10 mouse cellular contexts compared by ENCODE assay signal in genomic region chr12:118847861-118848495, GRCm38 (mm10). TPM values are rescaled to one million over a fixed set of nuclear protein-coding genes. Genes with fewer than 3 reads are reported as not detected.
A peak's percentile ranks its signal among the peaks of the same experiment; 100 is the strongest.
DNase-seq lines count a peak whose midpoint lies in the region; ATAC-seq and TF ChIP-seq lines count a peak whose summit lies in the region.
"Had no signal": no experiment of that assay in that cellular context is flagged by ENCODE, and none has a peak within 500 bp of the region (broad histone marks: within the 10 kb centered on the region; RNA-seq: fewer than 3 reads in every experiment).

No protein-coding gene starts in this region.

- peak overlapping the region; percentile 55 for H3K4me3 ChIP-seq in heart, embryonic 11.5 days (ENCODE audit: low read depth, low read length)
- H3K4me3 ChIP-seq in ES-E14 (ENCODE audit: insufficient read depth in 1 of 2, low read depth in 1 of 2, low read length in 2 of 2, poor library complexity in 1 of 2, severe bottlenecking in 1 of 2), result peak overlapping the region; percentile 53 to 78
- peak overlapping the region; percentile 45 for H3K4me3 ChIP-seq in hindbrain, embryonic 12.5 days
- H3K4me3 ChIP-seq in midbrain, embryonic 12.5 days, result peak overlapping the region; percentile 51

- peaks cover 79% of the 10 kb centered on the region for H3K27me3 ChIP-seq in heart, embryonic 11.5 days (ENCODE audit: control insufficient read depth, insufficient read depth, low read length)
- peaks cover 66% of the 10 kb centered on the region for H3K27me3 ChIP-seq in hindbrain, embryonic 12.5 days
- peaks cover 72% of the 10 kb centered on the region for H3K27me3 ChIP-seq in midbrain, embryonic 12.5 days

- DNase-seq in heart, adult 11 months, result no peak
- DNase-seq in ES-E14 (ENCODE audit: low read depth, low spot score), result no peak
- DNase-seq in urinary bladder, postnatal 4 days (ENCODE audit: low spot score in 2 of 2), result no peak
- DNase-seq in urinary bladder, postnatal 14 days (ENCODE audit: low spot score), result no peak
- DNase-seq in urinary bladder, adult 18-20 months (ENCODE audit: low spot score in 2 of 2), result no peak

- no peaks in the 10 kb centered on the region for H3K36me3 ChIP-seq in heart, embryonic 11.5 days (ENCODE audit: control insufficient read depth, insufficient read depth, low read length)
- no peaks in the 10 kb centered on the region for H3K36me3 ChIP-seq in ES-E14 (ENCODE audit: control insufficient read depth, insufficient read depth, low read length, poor library complexity, severe bottlenecking)
- no peaks in the 10 kb centered on the region for H3K36me3 ChIP-seq in hindbrain, embryonic 12.5 days
- H3K36me3 ChIP-seq in midbrain, embryonic 12.5 days, result no peaks in the 10 kb centered on the region
- H3K36me3 ChIP-seq: G1E had no signal

- no peak overlapping the region for H3K27ac ChIP-seq in heart, embryonic 11.5 days (ENCODE audit: low read depth, low read length)
- no peak overlapping the region for H3K27ac ChIP-seq in ES-E14 (ENCODE audit: insufficient read depth, low read depth, low read length, poor library complexity, severe bottlenecking)
- peak overlapping the region; percentile 60 for H3K27ac ChIP-seq in hindbrain, embryonic 12.5 days
- peak overlapping the region; percentile 61 for H3K27ac ChIP-seq in midbrain, embryonic 12.5 days (replicated peaks)

- 1% methylated on average over 20 of the region's 23 CpGs for WGBS in heart, embryonic 11.5 days (ENCODE audit: insufficient replicate concordance)
- under 1% methylated on average over 21 of the region's 23 CpGs for WGBS in hindbrain, embryonic 12.5 days
- WGBS in midbrain, embryonic 12.5 days, result 1% methylated on average over 22 of the region's 23 CpGs

- H3K9me3 ChIP-seq in heart, embryonic 11.5 days (replicated peaks; ENCODE audit: control insufficient read depth, low read length), result no peaks in the 10 kb centered on the region
- H3K9me3 ChIP-seq in ES-E14 (ENCODE audit: control insufficient read depth, insufficient read depth, low read depth, low read length), result no peaks in the 10 kb centered on the region
- H3K9me3 ChIP-seq in hindbrain, embryonic 12.5 days (replicated peaks), result no peaks in the 10 kb centered on the region
- no peaks in the 10 kb centered on the region for H3K9me3 ChIP-seq in midbrain, embryonic 12.5 days

- peak overlapping the region; percentile 84 for H3K4me2 ChIP-seq in heart, embryonic 11.5 days
- peak overlapping the region; percentile 63 for H3K4me2 ChIP-seq in hindbrain, embryonic 12.5 days (replicated peaks)
- H3K4me2 ChIP-seq in midbrain, embryonic 12.5 days (replicated peaks), result peak overlapping the region; percentile 68

- ATAC-seq in heart, embryonic 11.5 days (replicated peaks; ENCODE audit: insufficient number of reproducible peaks, low FRiP score, low TSS enrichment), result no peak
- ATAC-seq in hindbrain, embryonic 12.5 days (ENCODE audit: low FRiP score), result no peak
- ATAC-seq in midbrain, embryonic 12.5 days (ENCODE audit: low FRiP score, low read depth), result peak; percentile 7; the same call in 1 of the 2 replicates

- H3K9ac ChIP-seq in heart, embryonic 11.5 days (ENCODE audit: low read depth, low read length), result 0 out of 2 replicates have a peak overlapping the region, but pooled peaks have one; percentile 39
- no peak overlapping the region for H3K9ac ChIP-seq in ES-E14 (ENCODE audit: insufficient read depth, low read depth, low read length, poor library complexity, severe bottlenecking)
- H3K9ac ChIP-seq in hindbrain, embryonic 12.5 days, result peak overlapping the region; percentile 60
- H3K9ac ChIP-seq in midbrain, embryonic 12.5 days (replicated peaks), result peak overlapping the region; percentile 63

- peaks cover 13% of the 10 kb centered on the region; the same call in 1 of the 2 replicates for H3K4me1 ChIP-seq in heart, embryonic 11.5 days (ENCODE audit: control insufficient read depth, insufficient read depth, low read length)
- H3K4me1 ChIP-seq in ES-E14 (ENCODE audit: control insufficient read depth in 2 of 2, insufficient read depth in 2 of 2, low read length in 2 of 2, poor library complexity in 1 of 2), result no peaks in the 10 kb centered on the region
- H3K4me1 ChIP-seq in hindbrain, embryonic 12.5 days, result peaks cover 24% of the 10 kb centered on the region
- peaks cover 30% of the 10 kb centered on the region for H3K4me1 ChIP-seq in midbrain, embryonic 12.5 days

- in situ Hi-C loops in ES-E14 (cut with MboI; ENCODE audit: low sequenced_read_pairs in 2 of 2, unreplicated experiment in 2 of 2), result loop anchor here in 1 of 2 experiments (10.0 kb wide), 1 partner anchor 1693 kb away; no protein-coding TSS in a partner anchor

TF ChIP-seq in ES-E14, 5 proteins besides CTCF, POLR2A, EP300 and RAD21:
- no peak for TF ChIP-seq HCFC1 (IDR thresholded peaks at IDR 0.05; ENCODE audit: borderline replicate concordance, insufficient read depth, low read length)

RNA-seq across cellular contexts. Expression of gene Sp8, which starts 1.8 kb away (rescaled TPM):
- polyA plus RNA-seq in heart, embryonic 11.5 days (2014; fragmentation: Nextera tagmentation; extraction: Ambion mirVana), result 0.07 and 0.14 TPM in 2 replicates
- 0.32 and 1.3 TPM in 2 replicates for total RNA-seq in ES-E14 (2012; rRNA removed)
- polyA plus RNA-seq in hindbrain, embryonic 12.5 days (2016; fragmentation: Nextera tagmentation; extraction: Ambion mirVana), result 7.1 and 8.8 TPM in 2 replicates
- polyA plus RNA-seq in midbrain, embryonic 12.5 days (2016; fragmentation: Nextera tagmentation; extraction: Ambion mirVana), result 6.2 and 8.3 TPM in 2 replicates
- total RNA-seq: megakaryocyte progenitor cell, adult 5-6 weeks had no signal
- polyA plus RNA-seq: G1E had no signal

Comparison
In these comparisons a context has a peak if more than half of its experiments do, and no peak if none do; other contexts are left out.
1. H3K27ac ChIP-seq: peak in hindbrain, embryonic 12.5 days (single experiment) and midbrain, embryonic 12.5 days (single experiment); none in heart, embryonic 11.5 days (single experiment) and ES-E14 (single experiment).
2. Peak in every context shown above with its lines, with median percentiles within 50 percentile points of each other: H3K4me2 ChIP-seq and H3K4me3 ChIP-seq.